Mouse (Mus musculus) lung, adult 2 months (tissue): ENCODE results near the gene Kif12.

Source experiments
- CTCF ChIP-seq: fragments of 200-500 bp; IDR thresholded peaks from 2 replicates; pipeline ENCODE4 v1.5.1; 2011; ENCODE audit warnings: mild to moderate bottlenecking, low read length, control low read depth; ENCODE audit not compliant: insufficient read depth
- POLR2A ChIP-seq: fragments of 200-500 bp; IDR thresholded peaks from 2 replicates; pipeline ENCODE4 v1.6.1; 2011; ENCODE audit warnings: low read depth, mild to moderate bottlenecking, control low read depth, low read length, borderline replicate concordance; ENCODE audit errors: extremely low read depth

DNA sequence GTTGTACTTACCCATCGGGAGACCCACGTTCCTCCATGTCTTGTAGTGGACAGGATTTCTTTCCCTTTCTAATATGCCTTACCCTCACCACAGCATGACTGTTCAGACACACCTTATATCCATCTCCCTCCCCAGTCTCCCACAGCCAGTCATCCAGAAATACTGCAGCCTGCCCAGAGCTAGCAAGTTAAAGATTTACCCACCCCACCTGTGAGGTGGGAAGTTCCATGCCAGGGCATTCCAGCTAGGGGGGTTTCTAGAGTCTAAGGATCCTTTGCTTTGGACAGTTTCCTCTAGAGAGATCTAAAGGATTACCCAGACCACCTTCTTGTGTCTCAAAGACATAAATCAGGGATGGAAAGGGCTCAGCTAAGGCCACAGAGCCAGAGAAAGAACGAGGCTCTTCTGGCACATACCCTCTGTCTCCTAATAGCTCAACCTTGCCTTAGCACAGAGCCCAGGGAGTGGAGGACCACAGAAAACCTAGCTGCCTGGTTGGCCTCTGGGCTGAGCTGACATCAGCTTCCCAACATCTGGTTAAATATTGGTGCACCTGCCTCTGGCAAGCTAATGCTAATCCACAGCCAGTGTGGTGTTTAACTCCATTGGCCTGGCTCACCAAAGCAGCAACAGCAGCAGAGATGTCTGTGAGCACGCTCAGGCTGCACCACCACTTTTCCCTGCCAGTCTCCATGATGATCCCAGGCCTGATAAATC, at the start of gene Kif12:
- TF ChIP-seq CTCF (no peak), POLR2A (no peak)
